Mouse (Mus musculus): Measurements from ENCODE around the gene Cpm. TPM values are rescaled to one million over a fixed set of nuclear protein-coding genes. Genes with fewer than 3 reads are reported as not detected.

Gene Cpm
- polyA plus RNA-seq, 1 experiment from 2014 or later: 4.2 TPM

- Histone ChIP-seq H3K4me1 (ENCODE audit: control insufficient read depth, insufficient read depth, low read length) (no peaks in the 10 kb centered on the region), H3K9me3 (ENCODE audit: control insufficient read depth, low read length) (no peaks in the 10 kb centered on the region), H3K4me3 (ENCODE audit: low read depth, low read length) (no peak overlapping the region), H3K27me3 (ENCODE audit: control insufficient read depth, insufficient read depth, low read length) (no peaks in the 10 kb centered on the region), H3K9ac (replicated peaks; ENCODE audit: low read depth, low read length) (no peak overlapping the region), H3K36me3 (ENCODE audit: control insufficient read depth, insufficient read depth, low read length) (no peaks in the 10 kb centered on the region), H3K4me2 (ENCODE audit: low read depth, low read length) (no peak overlapping the region), H3K27ac (ENCODE audit: low read depth, low read length) (no peak overlapping the region)
- ATAC-seq (ENCODE audit: low read depth): no peak
- 52% methylated on average over 7 of the region's 7 CpGs for WGBS
Measured at GRCm38 (mm10) chr10:117672693-117673092, 43.4 kb downstream of the Cpm start.

- no peak overlapping the region for H3K27ac ChIP-seq (ENCODE audit: low read depth, low read length)
- no peaks in the 10 kb centered on the region for H3K27me3 ChIP-seq (ENCODE audit: control insufficient read depth, insufficient read depth, low read length)
- 100% methylated on average over 1 of the region's 1 CpGs for WGBS
- ATAC-seq (ENCODE audit: low read depth): no peak
- no peak overlapping the region for H3K4me2 ChIP-seq (ENCODE audit: low read depth, low read length)
- H3K36me3 ChIP-seq (ENCODE audit: control insufficient read depth, insufficient read depth, low read length): no peaks in the 10 kb centered on the region
- no peaks in the 10 kb centered on the region for H3K4me1 ChIP-seq (ENCODE audit: control insufficient read depth, insufficient read depth, low read length)
- H3K9me3 ChIP-seq (ENCODE audit: control insufficient read depth, low read length): no peaks in the 10 kb centered on the region
- H3K4me3 ChIP-seq (ENCODE audit: low read depth, low read length): no peak overlapping the region
- no peak overlapping the region for H3K9ac ChIP-seq (replicated peaks; ENCODE audit: low read depth, low read length)
Measured at GRCm38 (mm10) chr10:117673913-117674312, 44.6 kb downstream of the Cpm start.

- Histone ChIP-seq H3K27me3 (ENCODE audit: control insufficient read depth, insufficient read depth, low read length) (no peaks in the 10 kb centered on the region), H3K4me2 (ENCODE audit: low read depth, low read length) (no peak overlapping the region), H3K9ac (replicated peaks; ENCODE audit: low read depth, low read length) (no peak overlapping the region), H3K4me3 (ENCODE audit: low read depth, low read length) (no peak overlapping the region), H3K36me3 (ENCODE audit: control insufficient read depth, insufficient read depth, low read length) (no peaks in the 10 kb centered on the region), H3K27ac (ENCODE audit: low read depth, low read length) (no peak overlapping the region), H3K4me1 (ENCODE audit: control insufficient read depth, insufficient read depth, low read length) (no peaks in the 10 kb centered on the region), H3K9me3 (ENCODE audit: control insufficient read depth, low read length) (no peaks in the 10 kb centered on the region)
- no peak for ATAC-seq (ENCODE audit: low read depth)
- WGBS: 82% methylated on average over 3 of the region's 3 CpGs
Measured at GRCm38 (mm10) chr10:117674359-117675019, 45.2 kb downstream of the Cpm start.

- H3K9me3 ChIP-seq (ENCODE audit: control insufficient read depth, low read length): no peaks in the 10 kb centered on the region
- H3K36me3 ChIP-seq (ENCODE audit: control insufficient read depth, insufficient read depth, low read length): no peaks in the 10 kb centered on the region
- H3K4me1 ChIP-seq (ENCODE audit: control insufficient read depth, insufficient read depth, low read length): no peaks in the 10 kb centered on the region
- ATAC-seq (ENCODE audit: low read depth): peak; percentile 83
- peak overlapping the region; percentile 75 for H3K27ac ChIP-seq (ENCODE audit: low read depth, low read length)
- peak overlapping the region; percentile 52 for H3K4me2 ChIP-seq (ENCODE audit: low read depth, low read length)
- H3K27me3 ChIP-seq (ENCODE audit: control insufficient read depth, insufficient read depth, low read length): no peaks in the 10 kb centered on the region
- WGBS: 32% methylated on average over 20 of the region's 20 CpGs
- peak overlapping the region; percentile 22 for H3K4me3 ChIP-seq (ENCODE audit: low read depth, low read length)
- peak overlapping the region; percentile 1; the same call in 1 of the 2 replicates for H3K9ac ChIP-seq (replicated peaks; ENCODE audit: low read depth, low read length)
Measured at GRCm38 (mm10) chr10:117675096-117676035, 46.1 kb downstream of the Cpm start.

- Histone ChIP-seq H3K4me2 (ENCODE audit: low read depth, low read length) (peak overlapping the region; percentile 52), H3K27me3 (ENCODE audit: control insufficient read depth, insufficient read depth, low read length) (no peaks in the 10 kb centered on the region)
- peak; percentile 66 for ATAC-seq (ENCODE audit: low read depth)
Measured at GRCm38 (mm10) chr10:117676036-117676643, 46.8 kb downstream of the Cpm start.

GRCm38 (mm10) chr10:117676644-117677313 is 47.5 kb downstream of the Cpm start:
- H3K4me2 ChIP-seq (ENCODE audit: low read depth, low read length): peak overlapping the region; percentile 52
- peak overlapping the region; percentile 22 for H3K4me3 ChIP-seq (ENCODE audit: low read depth, low read length)
- peak; percentile 52 for ATAC-seq (ENCODE audit: low read depth)
- no peaks in the 10 kb centered on the region for H3K4me1 ChIP-seq (ENCODE audit: control insufficient read depth, insufficient read depth, low read length)
- WGBS: 24% methylated on average over 17 of the region's 17 CpGs
- peak overlapping the region; percentile 75 for H3K27ac ChIP-seq (ENCODE audit: low read depth, low read length)
- H3K9me3 ChIP-seq (ENCODE audit: control insufficient read depth, low read length): no peaks in the 10 kb centered on the region
- no peaks in the 10 kb centered on the region for H3K27me3 ChIP-seq (ENCODE audit: control insufficient read depth, insufficient read depth, low read length)
- peak overlapping the region; percentile 1 for H3K9ac ChIP-seq (replicated peaks; ENCODE audit: low read depth, low read length)
- H3K36me3 ChIP-seq (ENCODE audit: control insufficient read depth, insufficient read depth, low read length): no peaks in the 10 kb centered on the region

More at GRCm38 (mm10) chr10:117676036-117676643, 46.8 kb downstream of the Cpm start:
- Histone ChIP-seq H3K4me3 (ENCODE audit: low read depth, low read length) (peak overlapping the region; percentile 22), H3K27ac (ENCODE audit: low read depth, low read length) (peak overlapping the region; percentile 75), H3K9me3 (ENCODE audit: control insufficient read depth, low read length) (no peaks in the 10 kb centered on the region), H3K36me3 (ENCODE audit: control insufficient read depth, insufficient read depth, low read length) (no peaks in the 10 kb centered on the region), H3K9ac (replicated peaks; ENCODE audit: low read depth, low read length) (peak overlapping the region; percentile 1), H3K4me1 (ENCODE audit: control insufficient read depth, insufficient read depth, low read length) (no peaks in the 10 kb centered on the region)
- 34% methylated on average over 19 of the region's 19 CpGs for WGBS

GRCm38 (mm10) chr10:117677494-117678236 is 48.4 kb downstream of the Cpm start:
- 85% methylated on average over 13 of the region's 13 CpGs for WGBS
- H3K4me3 ChIP-seq (ENCODE audit: low read depth, low read length): no peak overlapping the region
- H3K9me3 ChIP-seq (ENCODE audit: control insufficient read depth, low read length): no peaks in the 10 kb centered on the region
- H3K36me3 ChIP-seq (ENCODE audit: control insufficient read depth, insufficient read depth, low read length): no peaks in the 10 kb centered on the region
- ATAC-seq (ENCODE audit: low read depth): no peak
- no peak overlapping the region for H3K9ac ChIP-seq (replicated peaks; ENCODE audit: low read depth, low read length)
- no peaks in the 10 kb centered on the region for H3K4me1 ChIP-seq (ENCODE audit: control insufficient read depth, insufficient read depth, low read length)
- no peaks in the 10 kb centered on the region for H3K27me3 ChIP-seq (ENCODE audit: control insufficient read depth, insufficient read depth, low read length)
- no peak overlapping the region for H3K27ac ChIP-seq (ENCODE audit: low read depth, low read length)
- H3K4me2 ChIP-seq (ENCODE audit: low read depth, low read length): no peak overlapping the region

GRCm38 (mm10) chr10:117678357-117678756 is 49.1 kb downstream of the Cpm start:
- no peak overlapping the region for H3K9ac ChIP-seq (replicated peaks; ENCODE audit: low read depth, low read length)
- 84% methylated on average over 5 of the region's 5 CpGs for WGBS
- no peaks in the 10 kb centered on the region for H3K36me3 ChIP-seq (ENCODE audit: control insufficient read depth, insufficient read depth, low read length)
- H3K4me3 ChIP-seq (ENCODE audit: low read depth, low read length): no peak overlapping the region
- H3K9me3 ChIP-seq (ENCODE audit: control insufficient read depth, low read length): no peaks in the 10 kb centered on the region
- no peaks in the 10 kb centered on the region for H3K4me1 ChIP-seq (ENCODE audit: control insufficient read depth, insufficient read depth, low read length)
- H3K4me2 ChIP-seq (ENCODE audit: low read depth, low read length): no peak overlapping the region
- H3K27ac ChIP-seq (ENCODE audit: low read depth, low read length): no peak overlapping the region
- H3K27me3 ChIP-seq (ENCODE audit: control insufficient read depth, insufficient read depth, low read length): no peaks in the 10 kb centered on the region
- no peak for ATAC-seq (ENCODE audit: low read depth)
